Mouse (Mus musculus) gonadal fat pad, adult 2 months (tissue): ENCODE results near the gene Defb35. TPM values are rescaled to one million over a fixed set of nuclear protein-coding genes. Genes with fewer than 3 reads are reported as not detected.
A peak's percentile ranks its signal among the peaks of the same experiment; 100 is the strongest.
"Not testable (repeated sequence)": the region's sequence is repeated elsewhere in the genome, so short reads cannot be mapped to it uniquely, and the experiment has no call there.

Experiments used
- DNase-seq: peaks from one replicate; pipeline ENCODE4 v3.0.0-alpha.2; 2012; ENCODE audit warnings: low read depth
- polyA plus RNA-seq: library from polyadenylated mRNA; depleted of rRNA; stranded (reverse); fragments of >200 nt; gene quantifications from 2 replicates; pipeline ENCODE4 v1.2.3, GENCODE M21; 2012; rRNA removed

The Defb35 gene
- polyA plus RNA-seq, result not detected in 2 replicates

DNA sequence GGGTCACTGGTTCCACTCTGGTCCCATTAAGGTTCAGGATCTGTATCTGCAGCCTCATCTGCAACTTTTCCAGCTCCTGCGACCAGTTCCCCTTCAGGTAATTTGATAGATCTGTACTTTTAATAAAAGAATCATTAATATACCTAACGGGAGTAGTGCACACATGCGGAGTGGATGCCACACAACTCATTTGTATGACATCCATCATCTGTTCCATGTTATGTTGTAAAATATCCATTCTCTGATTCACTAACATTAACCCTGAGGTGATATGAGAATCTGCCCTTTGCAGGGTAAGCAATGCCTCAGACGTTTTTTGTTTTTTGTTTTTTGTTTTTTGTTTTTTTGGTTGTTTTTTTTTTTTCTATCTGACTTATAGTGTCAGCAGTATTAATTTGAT is at the start of gene Defb35:
Gene Defb35 (plus strand): TSS at position 301 of the 400 bp plus-strand sequence.
- DNase-seq, result not testable (repeated sequence)

DNA sequence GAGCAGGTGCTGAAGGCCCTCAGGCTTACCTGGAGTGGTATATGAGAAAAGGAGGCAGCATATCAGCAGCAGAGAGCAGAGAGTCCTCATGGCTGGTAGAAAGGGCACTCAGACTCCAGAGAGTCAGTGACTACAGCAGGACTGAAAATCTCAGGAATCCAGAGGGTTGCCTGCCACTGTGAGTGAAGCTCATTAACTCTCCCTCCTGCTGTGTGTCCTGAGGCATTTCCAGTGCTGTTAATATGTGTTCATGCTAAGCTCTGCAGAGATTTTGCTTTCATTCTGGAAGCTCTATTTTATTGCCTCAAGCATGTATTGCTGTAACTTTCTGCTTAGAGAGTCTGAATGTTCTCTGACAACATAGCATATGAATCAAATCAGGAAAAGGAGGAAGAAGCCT is 31.9 kb upstream of the Defb35 start, which contains the start of gene Defb11:
Gene Defb11 (minus strand): TSS at position 123 of the 400 bp plus-strand sequence.
- DNase-seq, result not testable (repeated sequence)

DNA sequence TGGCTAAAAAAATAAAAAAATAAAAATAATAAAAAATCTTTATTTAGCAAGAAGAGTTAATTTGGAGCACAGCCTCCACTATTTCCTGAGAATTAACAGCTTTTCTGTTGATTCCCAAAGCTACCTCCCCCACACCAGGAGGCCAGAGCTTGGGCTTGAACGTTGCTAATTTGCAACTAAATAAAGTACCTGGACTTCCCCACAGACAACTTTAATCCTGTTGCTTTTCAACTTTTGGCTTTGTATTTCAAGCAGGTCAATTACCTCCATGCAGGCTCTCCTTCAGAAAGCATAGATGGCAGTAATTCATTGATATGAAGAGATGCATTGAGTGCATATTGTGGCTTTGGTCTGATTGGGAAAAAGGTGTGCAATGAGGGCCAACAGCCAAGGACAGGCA is 26.2 kb upstream of the Defb35 start:
- DNase-seq, result no peak

DNA sequence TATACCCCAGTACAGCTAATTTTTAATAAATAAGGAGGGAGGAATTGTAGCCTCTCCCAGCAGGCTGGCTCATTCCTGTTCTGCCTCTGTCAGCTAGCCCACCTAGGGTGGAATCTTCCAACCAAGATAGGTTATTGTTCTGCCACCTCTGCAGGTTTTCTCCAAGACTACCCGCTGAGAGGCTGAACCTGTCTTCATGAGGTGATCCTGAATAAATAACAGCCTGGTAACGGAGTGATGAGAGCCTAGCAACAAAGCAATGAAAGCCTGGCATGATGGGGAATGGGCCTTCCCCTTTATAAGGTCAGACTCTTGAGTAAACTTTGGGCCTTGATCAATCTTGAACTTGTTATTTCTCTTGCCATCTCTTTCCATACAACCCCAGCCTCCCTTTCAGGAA is 25.6 kb upstream of the Defb35 start:
- DNase-seq, result no peak

DNA sequence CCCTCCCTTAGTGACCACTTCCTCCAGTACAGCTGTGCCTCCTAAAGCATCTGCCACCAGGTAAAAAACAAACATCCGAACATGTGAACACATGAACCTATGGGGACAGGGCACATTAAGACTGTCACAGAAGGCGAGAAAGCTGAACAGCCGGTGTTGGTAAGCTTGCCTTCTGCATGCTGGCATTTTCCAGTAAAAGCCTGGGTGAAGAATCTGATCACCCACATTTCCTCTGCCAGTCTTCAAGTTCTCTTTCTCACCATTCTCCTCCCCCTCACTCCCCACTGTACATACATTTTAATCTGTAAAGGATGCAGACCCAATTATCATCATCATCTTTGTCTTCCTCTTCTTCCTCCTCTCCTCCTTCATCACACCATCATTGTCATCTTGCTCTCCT is 22.5 kb upstream of the Defb35 start:
- no peak for DNase-seq

DNA sequence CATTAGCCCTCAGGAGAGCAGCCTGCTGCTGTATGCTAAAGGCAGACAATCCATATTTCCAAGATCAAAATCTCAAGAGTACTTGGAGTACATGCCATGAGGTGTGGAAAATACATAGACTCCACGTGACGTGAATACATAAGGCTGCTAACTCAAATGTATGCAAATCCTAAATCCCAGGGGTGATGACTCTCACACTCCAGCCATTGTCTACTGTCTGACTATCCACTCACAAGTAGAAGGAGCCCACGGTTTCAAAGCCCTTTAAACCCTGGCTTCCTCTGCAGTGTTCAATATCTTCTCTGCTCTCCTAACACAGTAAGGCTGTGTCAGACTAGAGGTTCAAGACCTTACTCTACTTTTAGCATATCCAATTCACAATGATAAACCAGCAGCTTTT is 7.4 kb upstream of the Defb35 start:
- not testable (repeated sequence) for DNase-seq

DNA sequence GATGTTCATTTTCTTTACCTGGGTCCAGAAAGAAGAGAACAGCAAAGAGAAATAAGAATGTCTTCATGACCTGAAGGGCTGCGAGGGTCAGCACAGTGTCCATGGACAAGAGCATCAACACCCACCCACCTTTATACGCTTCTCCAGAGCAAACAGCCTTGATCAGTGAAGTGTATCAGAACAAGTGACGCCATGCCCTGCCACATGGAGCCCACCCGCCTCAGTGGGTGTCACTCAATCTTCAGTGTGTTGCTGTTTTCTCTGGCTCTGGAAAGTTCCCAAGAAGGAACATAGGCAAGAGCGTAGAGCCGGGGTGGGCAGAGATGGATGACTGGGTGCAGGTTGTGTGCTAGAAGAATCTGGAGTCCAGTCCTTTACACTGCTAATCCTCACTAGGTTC is 5.5 kb upstream of the Defb35 start, which contains the start of gene Defb15:
Gene Defb15 (minus strand): TSS at position 101 of the 400 bp plus-strand sequence.
- DNase-seq, result no peak

DNA sequence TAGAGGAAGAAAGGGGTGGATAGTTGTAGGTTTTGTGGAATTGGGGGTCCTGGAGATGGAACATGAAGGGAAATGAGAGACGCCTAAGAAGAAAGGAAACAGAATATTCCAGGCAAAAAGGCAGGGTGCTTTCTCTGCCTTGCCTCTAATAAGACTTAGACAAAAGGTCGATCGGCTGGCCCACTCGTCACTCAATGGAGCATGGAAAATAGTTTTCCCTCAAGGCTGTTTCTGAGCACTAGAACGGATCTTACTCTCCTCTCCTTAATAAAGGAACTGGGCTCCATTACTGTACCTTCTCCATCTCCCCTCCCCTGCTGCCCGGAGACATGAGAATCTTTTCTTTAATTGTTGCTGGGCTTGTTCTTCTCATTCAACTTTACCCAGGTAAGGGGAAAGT is 8.3 kb downstream of the Defb35 start, which contains the start of gene Defb13:
Gene Defb13 (plus strand): TSS at position 301 of the 400 bp plus-strand sequence.
- DNase-seq, result no peak

DNA sequence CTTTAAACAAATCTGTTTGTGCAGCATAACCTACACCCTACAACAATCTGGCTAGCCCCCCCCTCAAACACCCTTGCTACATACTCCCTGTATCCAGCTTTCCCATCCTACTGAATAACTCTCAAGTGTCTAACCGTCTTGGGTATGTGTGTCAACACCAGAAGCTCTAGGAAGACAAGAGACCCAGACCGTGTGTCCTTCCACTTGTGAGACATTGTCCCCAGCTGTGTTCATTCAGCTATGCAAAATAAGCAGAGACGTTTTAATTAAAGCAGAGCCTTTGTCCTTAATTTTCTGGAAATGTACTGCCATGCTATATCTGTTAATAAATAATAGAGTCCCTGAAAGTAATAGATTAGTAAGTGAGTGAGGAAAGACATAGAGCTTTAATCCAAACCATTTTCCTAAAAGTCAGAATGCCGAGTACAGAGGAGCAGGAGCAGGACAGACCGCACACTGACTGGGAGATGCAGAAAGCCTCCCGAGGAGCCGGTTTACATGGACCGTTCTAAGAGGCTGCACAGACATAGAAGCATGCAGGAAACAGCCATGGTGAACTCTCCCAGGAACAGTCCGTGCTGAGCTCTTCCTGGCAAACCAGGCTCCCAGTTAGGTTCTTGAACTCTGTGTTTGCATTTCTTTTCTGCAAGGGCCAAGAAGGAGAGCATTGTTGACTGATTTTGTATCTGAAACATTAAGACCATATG is 9.3 kb downstream of the Defb35 start:
- DNase-seq, result no peak

DNA sequence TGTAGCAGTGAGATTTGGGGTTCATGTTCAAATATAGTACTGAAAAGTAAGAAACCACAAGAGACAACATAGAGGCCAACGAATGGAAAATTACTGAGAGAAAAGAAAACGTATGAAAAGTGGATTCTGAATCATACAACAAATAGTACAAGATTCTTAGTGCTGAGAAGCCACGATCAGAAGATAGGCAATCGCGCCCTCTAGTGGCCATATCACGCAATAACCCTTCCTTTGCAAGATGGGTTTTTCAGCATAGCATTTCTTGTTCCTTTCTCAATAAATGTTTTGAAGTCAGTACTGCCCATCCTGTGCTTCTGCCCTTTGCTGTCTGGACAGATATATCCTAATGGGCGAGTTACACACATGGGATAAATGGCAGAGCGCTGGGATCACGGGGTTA is 17.2 kb downstream of the Defb35 start:
- DNase-seq, result no peak

DNA sequence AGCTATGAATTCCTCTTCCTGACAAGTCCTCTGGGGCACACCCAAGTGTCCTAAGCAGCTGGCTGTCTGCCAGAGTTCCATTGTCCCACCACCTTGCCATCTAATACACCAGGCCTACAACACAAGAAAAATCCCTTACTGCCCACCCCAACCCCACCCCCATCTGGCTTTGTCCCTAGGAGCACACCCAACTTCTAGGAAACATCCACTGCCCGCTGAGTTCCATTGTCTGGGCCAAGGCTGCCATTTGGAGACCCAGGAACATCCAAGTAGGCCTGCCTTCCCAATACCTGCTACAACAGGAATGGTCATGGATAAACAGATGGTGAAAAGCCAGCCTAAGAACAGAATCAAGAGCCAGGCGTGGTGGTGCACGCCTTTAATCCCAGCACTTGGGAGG is 18.2 kb downstream of the Defb35 start:
- no peak for DNase-seq

DNA sequence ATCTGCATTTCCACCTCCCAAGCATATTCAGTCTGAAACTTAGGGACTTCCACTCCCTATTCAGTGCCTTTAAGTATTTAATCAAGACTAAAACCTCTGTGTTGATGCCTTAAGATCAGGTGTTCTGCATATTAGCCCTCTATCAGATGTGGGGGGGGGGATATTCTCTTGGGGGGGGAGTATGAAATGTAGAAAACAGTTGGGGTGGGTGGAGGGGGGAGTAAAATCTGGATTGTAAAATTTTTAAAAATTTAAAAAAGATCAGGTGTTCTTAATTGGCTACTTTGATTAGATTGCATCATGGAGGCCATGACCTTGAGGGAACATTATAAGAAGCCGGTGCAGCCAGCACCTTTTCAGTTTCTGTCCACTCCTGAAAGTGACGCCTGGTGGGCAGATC is 20.3 kb downstream of the Defb35 start, which contains the start of gene Fam90a1a:
Gene Fam90a1a (plus strand): TSS at position 301 of the 400 bp plus-strand sequence.
- DNase-seq, result no peak

DNA sequence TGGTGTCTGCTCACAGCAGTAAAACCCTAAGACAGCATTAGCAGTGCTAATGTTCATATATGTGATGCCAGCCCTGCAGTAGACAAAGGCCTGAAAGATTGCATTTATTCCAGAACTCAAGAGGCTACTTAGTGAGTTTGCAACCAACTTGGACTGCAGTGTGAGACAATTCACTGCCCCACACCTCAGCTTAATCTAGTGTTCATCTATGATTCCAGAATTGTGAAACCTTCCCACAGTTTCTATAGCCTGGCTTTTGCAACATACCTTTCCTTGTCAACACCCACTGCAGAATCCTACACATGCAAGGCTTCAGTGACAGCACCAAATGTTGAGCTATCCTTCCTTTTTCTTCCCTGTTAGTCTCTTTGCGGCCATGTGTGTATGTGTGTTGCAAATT is 28.5 kb downstream of the Defb35 start:
- peak; percentile 77 for DNase-seq

DNA sequence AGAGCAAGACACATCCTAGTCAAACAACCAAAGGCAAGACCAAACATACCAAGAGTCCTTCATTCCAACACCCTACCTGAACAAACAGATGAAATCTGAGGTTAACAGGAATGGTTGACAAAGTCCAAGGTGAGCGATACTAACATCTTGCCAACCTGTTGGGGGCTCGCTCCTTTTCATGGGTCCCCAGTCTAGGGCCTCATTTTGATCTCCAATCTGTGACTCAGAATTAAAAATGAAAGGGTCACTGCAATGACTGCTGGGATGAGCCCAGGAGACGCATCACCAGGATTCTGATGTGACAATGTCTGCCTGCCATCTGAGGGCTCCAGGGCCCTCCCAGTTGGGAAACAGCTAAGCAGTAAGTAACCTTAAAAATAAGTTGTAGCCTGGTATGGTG is 31.3 kb downstream of the Defb35 start, which contains the start of gene Ccdc70:
Gene Ccdc70 (plus strand): TSS at position 301 of the 400 bp plus-strand sequence.
- DNase-seq, result no peak

DNA sequence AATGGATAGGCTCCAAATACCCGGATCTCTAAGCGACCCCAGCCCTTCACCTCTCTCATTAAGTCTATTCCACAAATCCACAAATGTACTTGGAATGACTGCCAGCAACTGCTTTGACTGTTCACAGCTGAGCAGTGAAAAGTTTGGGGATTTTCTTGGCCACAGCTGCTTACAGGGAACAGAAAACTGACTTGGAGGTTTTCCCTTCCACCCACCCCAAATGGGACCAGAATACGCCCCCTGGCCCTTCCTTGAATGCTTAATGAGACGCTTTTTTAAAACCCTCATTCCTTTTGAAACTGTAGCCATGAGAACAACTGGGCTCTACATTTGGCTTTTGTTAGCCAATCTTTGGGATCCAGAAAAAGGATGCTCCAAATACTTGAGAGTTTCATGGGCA is 40.0 kb downstream of the Defb35 start:
- DNase-seq, result no peak

DNA sequence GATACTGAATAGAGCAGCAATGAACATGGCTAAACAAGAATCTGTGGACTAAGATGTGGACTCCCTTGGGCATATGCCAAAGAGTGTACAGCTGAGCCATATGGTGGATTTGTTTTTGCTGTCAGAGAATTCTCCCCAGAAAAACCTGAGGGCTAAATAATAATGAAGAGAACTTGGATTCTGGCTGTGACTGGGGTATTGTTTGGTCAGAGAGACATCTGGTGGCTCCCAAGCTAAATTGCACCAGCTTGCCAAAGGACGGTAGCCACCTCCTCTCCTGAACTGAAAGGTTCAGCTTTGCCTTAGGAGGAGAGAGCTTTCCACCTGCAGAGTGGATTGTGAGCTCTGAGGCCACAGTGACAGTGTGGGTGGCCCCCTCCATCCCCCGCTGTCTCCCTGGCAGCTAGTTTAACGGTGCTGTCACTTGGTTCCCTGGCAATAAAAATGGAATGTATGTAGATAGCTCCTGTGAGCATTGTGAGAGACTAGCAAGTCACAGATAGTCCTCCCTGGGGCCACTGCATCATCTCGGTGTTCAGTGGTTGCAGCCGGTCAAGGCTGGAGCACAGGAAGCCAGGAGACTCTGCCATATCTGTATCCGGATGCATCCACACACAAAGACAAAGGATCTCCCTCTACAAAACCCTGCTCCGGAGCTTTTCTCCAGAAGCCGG is 43.6 kb downstream of the Defb35 start:
- no peak for DNase-seq

Other genes starting within 250 kb of the Defb35 start
- gene AY761184, start 234.7 kb upstream of the Defb35 start, polyA plus RNA-seq, result 0.34 and 0.41 TPM in 2 replicates
- gene Defa24, start 203.9 kb upstream of the Defb35 start, polyA plus RNA-seq, result not detected in 2 replicates
- gene Defb50, start 114.8 kb upstream of the Defb35 start, polyA plus RNA-seq, result 0.93 TPM in 1 of 2 replicates, not detected in the other
- 39.8 and 171 TPM in 2 replicates for gene Defb2, start 98.4 kb upstream of the Defb35 start, polyA plus RNA-seq
- gene Defb10, start 79.5 kb upstream of the Defb35 start, polyA plus RNA-seq, result 9.6 and 34.1 TPM in 2 replicates
- gene Defb9, start 52.9 kb upstream of the Defb35 start, polyA plus RNA-seq, result 21.6 TPM in 1 of 2 replicates, not detected in the other
- 49.7 and 259 TPM in 2 replicates for gene Defb11, start 31.9 kb upstream of the Defb35 start, polyA plus RNA-seq
- gene Defb15, start 5.6 kb upstream of the Defb35 start, polyA plus RNA-seq, result 377 and 400 TPM in 2 replicates
- gene Defb13, start 8.4 kb downstream of the Defb35 start, polyA plus RNA-seq, result 5.3 and 6.6 TPM in 2 replicates
- 0.14 and 0.20 TPM in 2 replicates for gene Fam90a1a, start 20.4 kb downstream of the Defb35 start, polyA plus RNA-seq
- 0.23 TPM in 1 of 2 replicates, not detected in the other for gene Ccdc70, start 31.4 kb downstream of the Defb35 start, polyA plus RNA-seq
- gene Atp7b, start 122.0 kb downstream of the Defb35 start, polyA plus RNA-seq, result 0.09 and 0.18 TPM in 2 replicates
- 6.8 and 8.6 TPM in 2 replicates for gene Alg11, start 122.4 kb downstream of the Defb35 start, polyA plus RNA-seq
- gene Nek5, start 186.7 kb downstream of the Defb35 start, polyA plus RNA-seq, result 0.30 and 0.84 TPM in 2 replicates
- gene Nek3, start 228.1 kb downstream of the Defb35 start, polyA plus RNA-seq, result 0.82 and 1.1 TPM in 2 replicates
- 0.84 and 1.00 TPM in 2 replicates for gene Ckap2, start 247.5 kb downstream of the Defb35 start, polyA plus RNA-seq